Mouse (Mus musculus) T-helper 2 cell (primary cell): ENCODE data around the gene Camk1g.

Experiments
- in situ Hi-C: fragments of 300-600 bp; cut with MboI, MseI; formaldehyde crosslinking; loops from one replicate; pipeline ENCODE4 v1.15.1; 2025; ENCODE audit warnings: high pct_unique_total_duplicates

The Camk1g gene

DNA sequence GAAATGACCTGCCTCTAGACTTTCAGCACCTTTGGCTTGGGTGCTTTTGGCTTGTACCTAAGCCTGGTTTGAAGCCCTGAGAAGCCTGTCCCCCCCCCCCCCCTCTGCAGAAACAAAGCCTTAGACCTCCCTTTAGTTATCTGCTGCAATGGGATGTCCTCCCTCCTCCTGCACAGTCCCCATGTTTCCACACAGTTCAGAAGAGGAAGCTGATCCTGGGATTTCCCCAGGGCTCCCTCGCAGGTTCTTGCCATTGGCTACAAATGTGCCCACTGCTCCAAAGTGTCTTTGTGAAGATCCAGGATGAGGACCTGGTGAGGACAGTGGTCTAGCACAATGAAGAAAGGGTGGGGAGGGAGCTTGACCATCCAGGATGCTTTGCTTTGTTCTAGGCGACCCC lies 67.0 kb downstream of the Camk1g start:
- in situ Hi-C loops = no loop called here

GRCm38 (mm10) chr1:193302093-193302405 lies 68.0 kb downstream of the Camk1g start:
- in situ Hi-C loops = no loop called here

- in situ Hi-C loops = no loop called here
Observed at GRCm38 (mm10) chr1:193301216-193302092, 68.6 kb downstream of the Camk1g start.

DNA sequence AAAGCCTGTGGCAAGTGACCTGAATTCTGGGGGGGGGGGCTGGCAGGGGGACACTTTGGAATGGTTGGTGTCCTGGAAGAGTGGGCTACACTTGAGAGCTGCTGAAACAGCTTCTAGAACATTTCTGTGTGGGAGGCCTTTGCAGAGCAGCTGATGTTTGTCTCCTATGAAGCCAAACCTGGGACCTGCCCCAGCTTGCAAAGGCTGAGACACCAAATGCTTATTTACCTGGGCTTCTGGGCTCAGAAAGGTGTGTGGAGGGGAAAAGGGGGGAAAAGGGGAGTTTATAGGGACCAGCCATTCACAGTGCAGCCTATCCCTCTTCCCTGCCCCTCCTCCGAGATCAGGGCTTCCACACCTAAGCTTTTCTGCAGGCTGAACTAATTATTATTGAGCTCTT lies 70.1 kb downstream of the Camk1g start:
- in situ Hi-C loops = no loop called here

- in situ Hi-C loops = no loop called here
Observed at GRCm38 (mm10) chr1:193298141-193298765, 71.8 kb downstream of the Camk1g start.
